8 mouse cellular contexts compared by ENCODE assay signal in genomic region chr5:132541371-132541931, GRCm38 (mm10). TPM values are rescaled to one million over a fixed set of nuclear protein-coding genes. Genes with fewer than 3 reads are reported as not detected.
DNase-seq lines count a peak whose midpoint lies in the region; ATAC-seq and TF ChIP-seq lines count a peak whose summit lies in the region.

No protein-coding gene starts in this region.

- H3K4me1 ChIP-seq in forebrain, embryonic 12.5 days, result peaks cover 34% of the 10 kb centered on the region
- H3K4me1 ChIP-seq in hindbrain, embryonic 11.5 days (replicated peaks; ENCODE audit: control insufficient read depth, insufficient read depth, low read length), result 0 out of 2 replicates have a peak, but pooled peaks cover 2% of the 10 kb centered on the region
- peaks cover 27% of the 10 kb centered on the region for H3K4me1 ChIP-seq in limb, embryonic 13.5 days
- H3K4me1 ChIP-seq in neural tube, embryonic 11.5 days (ENCODE audit: control insufficient read depth, insufficient read depth, low read length), result peaks cover 11% of the 10 kb centered on the region

- peak overlapping the region; percentile 93 for H3K27ac ChIP-seq in layer of hippocampus, adult 2 months
- peak overlapping the region; percentile 94 for H3K27ac ChIP-seq in forebrain, embryonic 12.5 days
- H3K27ac ChIP-seq in hindbrain, embryonic 11.5 days (ENCODE audit: low read depth, low read length), result peak overlapping the region; percentile 91
- H3K27ac ChIP-seq in limb, embryonic 13.5 days, result peak overlapping the region; percentile 86
- H3K27ac ChIP-seq in neural tube, embryonic 11.5 days (ENCODE audit: low read depth, low read length), result peak overlapping the region; percentile 89

- H3K4me2 ChIP-seq in forebrain, embryonic 12.5 days, result peak overlapping the region; percentile 76
- peak overlapping the region; percentile 67 for H3K4me2 ChIP-seq in hindbrain, embryonic 11.5 days (replicated peaks; ENCODE audit: low read depth, low read length)
- peak overlapping the region; percentile 81 for H3K4me2 ChIP-seq in limb, embryonic 13.5 days (replicated peaks)
- H3K4me2 ChIP-seq in neural tube, embryonic 11.5 days (ENCODE audit: low read depth), result peak overlapping the region; percentile 46

- H3K36me3 ChIP-seq in forebrain, embryonic 12.5 days (replicated peaks), result no peaks in the 10 kb centered on the region
- no peaks in the 10 kb centered on the region for H3K36me3 ChIP-seq in hindbrain, embryonic 11.5 days (ENCODE audit: control insufficient read depth, insufficient read depth, low read length)
- no peaks in the 10 kb centered on the region for H3K36me3 ChIP-seq in limb, embryonic 13.5 days
- H3K36me3 ChIP-seq in neural tube, embryonic 11.5 days (ENCODE audit: control insufficient read depth, insufficient read depth, low read length), result no peaks in the 10 kb centered on the region

- peak overlapping the region; percentile 92 for H3K4me3 ChIP-seq in layer of hippocampus, adult 2 months
- H3K4me3 ChIP-seq in forebrain, embryonic 12.5 days (replicated peaks), result peak overlapping the region; percentile 75
- peak overlapping the region; percentile 72 for H3K4me3 ChIP-seq in hindbrain, embryonic 11.5 days (ENCODE audit: low read depth, low read length)
- H3K4me3 ChIP-seq in limb, embryonic 13.5 days, result peak overlapping the region; percentile 81
- H3K4me3 ChIP-seq in neural tube, embryonic 11.5 days (ENCODE audit: low read depth, low read length), result peak overlapping the region; percentile 80

- no peak for TF ChIP-seq CTCF in layer of hippocampus, adult 2 months (conservative IDR thresholded peaks at IDR 0.05)

- peaks cover 7% of the 10 kb centered on the region; the same call in 1 of the 2 replicates for H3K27me3 ChIP-seq in forebrain, embryonic 12.5 days
- H3K27me3 ChIP-seq in hindbrain, embryonic 11.5 days (ENCODE audit: control insufficient read depth, insufficient read depth, low read length), result no peaks in the 10 kb centered on the region
- 0 out of 2 replicates have a peak, but pooled peaks cover 3% of the 10 kb centered on the region for H3K27me3 ChIP-seq in limb, embryonic 13.5 days
- no peaks in the 10 kb centered on the region for H3K27me3 ChIP-seq in neural tube, embryonic 11.5 days (ENCODE audit: control insufficient read depth, insufficient read depth, low read length)

- DNase-seq in layer of hippocampus, adult 2 months (ENCODE audit: low spot score in 2 of 2), result peak in 1 of 2 experiments; percentile 24
- no peak for DNase-seq in layer of hippocampus, adult 9-10 months (ENCODE audit: low spot score)
- DNase-seq in adrenal gland, postnatal 36 days, result peak; percentile 36 to 58
- DNase-seq in hindbrain, embryonic 11.5 days (ENCODE audit: low spot score), result peak; percentile 69
- DNase-seq in neural tube, embryonic 11.5 days (ENCODE audit: low spot score), result no peak
- no peak for DNase-seq in natural killer cell, adult 2 months (ENCODE audit: low spot score in 2 of 2)

- no peaks in the 10 kb centered on the region for H3K9me3 ChIP-seq in forebrain, embryonic 12.5 days
- H3K9me3 ChIP-seq in hindbrain, embryonic 11.5 days (ENCODE audit: control insufficient read depth, low read length), result no peaks in the 10 kb centered on the region
- no peaks in the 10 kb centered on the region for H3K9me3 ChIP-seq in limb, embryonic 13.5 days
- no peaks in the 10 kb centered on the region for H3K9me3 ChIP-seq in neural tube, embryonic 11.5 days (ENCODE audit: control insufficient read depth, low read length)

- H3K9ac ChIP-seq in forebrain, embryonic 12.5 days, result peak overlapping the region; percentile 93
- peak overlapping the region; percentile 93 for H3K9ac ChIP-seq in hindbrain, embryonic 11.5 days (ENCODE audit: low read depth, low read length)
- peak overlapping the region; percentile 90 for H3K9ac ChIP-seq in limb, embryonic 13.5 days
- H3K9ac ChIP-seq in neural tube, embryonic 11.5 days (ENCODE audit: low read length), result peak overlapping the region; percentile 92

- under 1% methylated on average over 46 of the region's 46 CpGs for WGBS in forebrain, embryonic 12.5 days
- WGBS in hindbrain, embryonic 11.5 days, result under 1% methylated on average over 44 of the region's 46 CpGs
- under 1% methylated on average over 46 of the region's 46 CpGs for WGBS in limb, embryonic 13.5 days
- 1% methylated on average over 46 of the region's 46 CpGs for WGBS in neural tube, embryonic 11.5 days

- 0 out of 2 replicates have a peak, but pooled peaks have one; percentile 7 for ATAC-seq in forebrain, embryonic 12.5 days (ENCODE audit: low FRiP score)
- ATAC-seq in hindbrain, embryonic 11.5 days (ENCODE audit: low FRiP score), result no peak
- ATAC-seq in limb, embryonic 13.5 days (ENCODE audit: low FRiP score, low read depth), result no peak
- ATAC-seq in neural tube, embryonic 11.5 days (ENCODE audit: insufficient read depth, low FRiP score, low TSS enrichment), result no peak

RNA-seq across cellular contexts. Expression of gene Auts2, which starts 1.7 kb away (rescaled TPM):
- total RNA-seq in layer of hippocampus, adult 2 months (2021), result 100 to 1,000 TPM; 157 to 188 TPM
- 10 to 100 TPM; 33.6 to 40.6 TPM for total RNA-seq in adrenal gland, postnatal 36 days (2021)
- polyA plus RNA-seq in forebrain, embryonic 12.5 days (2016; fragmentation: Nextera tagmentation; extraction: Ambion mirVana), result 90.0 and 94.8 TPM in 2 replicates
- polyA plus RNA-seq in hindbrain, embryonic 11.5 days (2014; fragmentation: Nextera tagmentation; extraction: Ambion mirVana), result 49.5 and 70.3 TPM in 2 replicates
- polyA plus RNA-seq in limb, embryonic 13.5 days (2015; fragmentation: Nextera tagmentation; extraction: Ambion mirVana), result 55.1 and 57.6 TPM in 2 replicates
- 45.0 and 49.3 TPM in 2 replicates for polyA plus RNA-seq in neural tube, embryonic 11.5 days (2014; fragmentation: Nextera tagmentation; extraction: Ambion mirVana)

Comparison
In these comparisons a context has a peak if more than half of its experiments do, and no peak if none do; other contexts are left out.
1. DNase-seq: peak in adrenal gland, postnatal 36 days (2 of 2) and hindbrain, embryonic 11.5 days (single experiment); none in layer of hippocampus, adult 9-10 months (single experiment), neural tube, embryonic 11.5 days (single experiment) and natural killer cell, adult 2 months (0 of 2).
2. Peak in every context shown above with its lines, with median percentiles within 50 percentile points of each other: H3K27ac ChIP-seq, H3K4me3 ChIP-seq, H3K4me2 ChIP-seq and H3K9ac ChIP-seq.